Mouse (Mus musculus) kidney, adult 2 months (tissue): ENCODE results near the gene Ak1.

Source experiments
- CTCF ChIP-seq: fragments of 200-500 bp; conservative IDR thresholded peaks from 2 replicates; pipeline ENCODE4 v1.5.1; 2011; ENCODE audit warnings: low read depth, mild to moderate bottlenecking, control low read depth, low read length, moderate library complexity, mixed read lengths; ENCODE audit not compliant: insufficient read depth, insufficient read length
- POLR2A ChIP-seq: fragments of 200-500 bp; IDR thresholded peaks from one replicate; pipeline ENCODE4 v1.6.1; 2011; ENCODE audit warnings: low read depth, low read length, control low read depth

DNA sequence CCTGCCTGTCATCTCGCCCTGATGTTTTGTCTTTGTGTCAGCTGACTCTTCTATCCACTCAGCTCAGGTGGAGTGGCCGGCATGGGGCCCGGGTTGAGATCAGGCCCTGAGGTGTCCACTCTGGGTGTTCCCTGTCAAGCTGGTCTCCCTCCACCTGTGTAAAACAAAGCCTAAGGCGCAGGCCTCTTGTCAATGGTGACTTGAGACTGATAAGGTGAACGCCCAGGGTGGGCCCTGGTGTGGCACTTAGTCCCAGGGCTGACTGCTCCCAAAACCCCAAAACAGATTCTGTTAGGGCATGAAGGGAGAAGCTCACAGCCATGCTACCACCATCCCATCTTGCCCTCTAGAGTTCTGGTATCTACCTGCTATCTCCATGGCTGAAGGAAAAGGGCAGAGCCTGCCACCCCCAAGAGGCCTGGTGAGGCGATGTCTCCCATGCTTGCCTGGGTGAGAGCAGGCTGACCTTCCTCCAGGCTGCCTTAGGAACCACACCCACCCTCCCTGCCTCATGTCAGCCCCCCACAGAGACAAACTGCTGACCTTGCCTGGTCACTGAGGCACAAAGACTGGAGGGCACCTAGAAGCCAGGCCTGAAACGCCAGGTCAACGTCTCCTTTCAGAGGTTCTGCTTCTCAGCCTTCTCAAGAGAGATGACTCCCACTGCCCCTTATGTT lies 23.4 kb downstream of the Ak1 start:
- TF ChIP-seq POLR2A (no peak), CTCF (no peak)
